Mouse (Mus musculus): ENCODE measurements around the gene Rims1.

Gene Rims1

GRCm38 (mm10) chr1:22737491-22737890 is 68.3 kb downstream of the Rims1 start:
- Histone ChIP-seq H3K36me3 (ENCODE audit: control insufficient read depth, insufficient read depth, low read length, poor library complexity, severe bottlenecking) (no peaks in the 10 kb centered on the region), H3K27me3 (ENCODE audit: control insufficient read depth, insufficient read depth, low read length, poor library complexity, severe bottlenecking) (no peaks in the 10 kb centered on the region)
- DNase-seq (ENCODE audit: low read depth, low spot score), result no peak

DNA sequence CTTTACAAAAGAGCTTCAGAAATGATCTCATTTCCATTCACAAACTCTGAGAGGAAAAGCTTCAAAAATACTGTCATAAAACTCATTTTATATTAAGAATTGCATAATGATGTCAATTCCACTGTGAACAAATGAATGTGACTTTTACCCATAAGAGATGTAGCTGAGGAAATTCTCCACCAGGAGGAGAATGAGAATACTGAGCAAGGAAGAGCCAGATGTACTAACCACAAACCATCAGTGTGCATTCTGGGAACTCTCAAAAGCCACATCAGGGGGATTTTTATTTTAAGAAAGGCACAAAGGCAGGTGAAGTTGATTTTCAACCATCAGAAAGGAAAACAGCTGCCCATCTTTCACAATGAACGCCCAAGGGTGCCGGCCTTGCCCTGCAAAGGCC is 71.4 kb downstream of the Rims1 start:
- no peak for DNase-seq (ENCODE audit: low read depth, low spot score)
- no peaks in the 10 kb centered on the region for H3K27me3 ChIP-seq (ENCODE audit: control insufficient read depth, insufficient read depth, low read length, poor library complexity, severe bottlenecking)
- H3K36me3 ChIP-seq (ENCODE audit: control insufficient read depth, insufficient read depth, low read length, poor library complexity, severe bottlenecking), result no peaks in the 10 kb centered on the region

DNA sequence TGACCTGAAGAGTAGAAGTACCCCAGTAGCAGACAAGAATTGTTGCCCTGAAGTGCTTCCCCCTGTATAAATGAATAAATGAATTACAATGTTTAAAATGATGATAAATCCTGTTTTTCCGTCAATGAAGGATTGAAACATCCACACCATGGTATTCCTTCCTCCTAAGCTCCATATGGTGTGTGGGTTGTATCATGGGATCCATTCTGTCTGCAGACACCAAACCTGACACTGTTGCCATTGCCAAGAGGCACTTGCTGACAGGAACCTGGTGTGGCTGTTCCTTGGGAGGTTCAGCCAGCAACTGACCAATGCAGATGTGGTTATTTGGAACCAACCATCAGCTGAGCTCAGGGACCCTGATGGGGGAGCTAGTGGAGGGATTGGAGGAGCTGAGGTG is 72.5 kb downstream of the Rims1 start:
- no peaks in the 10 kb centered on the region for H3K27me3 ChIP-seq (ENCODE audit: control insufficient read depth, insufficient read depth, low read length, poor library complexity, severe bottlenecking)
- H3K36me3 ChIP-seq (ENCODE audit: control insufficient read depth, insufficient read depth, low read length, poor library complexity, severe bottlenecking), result no peaks in the 10 kb centered on the region
- no peak for DNase-seq (ENCODE audit: low read depth, low spot score)

DNA sequence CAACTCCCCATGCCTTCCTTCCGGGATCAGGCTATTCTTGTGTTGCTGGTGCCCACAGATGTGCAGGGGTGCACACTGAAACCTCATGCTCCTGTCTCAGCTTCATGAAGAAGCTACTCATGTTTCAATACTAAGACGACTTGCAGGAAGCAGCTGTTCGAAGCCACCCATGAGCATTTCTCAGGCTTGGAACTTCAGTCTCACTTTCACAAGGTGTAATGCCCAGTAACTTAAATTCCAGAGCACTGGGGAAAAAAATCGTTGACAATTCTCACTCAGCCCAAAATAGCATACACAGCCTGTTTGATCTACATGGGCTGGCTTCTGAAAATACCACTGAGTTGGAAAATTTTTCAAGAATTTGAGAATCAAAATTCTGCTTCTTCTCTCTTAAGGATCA is 77.6 kb downstream of the Rims1 start:
- H3K36me3 ChIP-seq (ENCODE audit: control insufficient read depth, insufficient read depth, low read length, poor library complexity, severe bottlenecking), result no peaks in the 10 kb centered on the region
- H3K27me3 ChIP-seq (ENCODE audit: control insufficient read depth, insufficient read depth, low read length, poor library complexity, severe bottlenecking), result no peaks in the 10 kb centered on the region
- DNase-seq (ENCODE audit: low read depth, low spot score), result no peak

GRCm38 (mm10) chr1:22721706-22722105 is 84.1 kb downstream of the Rims1 start:
- DNase-seq (ENCODE audit: low read depth, low spot score), result no peak
- Histone ChIP-seq H3K27me3 (ENCODE audit: control insufficient read depth, insufficient read depth, low read length, poor library complexity, severe bottlenecking) (no peaks in the 10 kb centered on the region), H3K36me3 (ENCODE audit: control insufficient read depth, insufficient read depth, low read length, poor library complexity, severe bottlenecking) (no peaks in the 10 kb centered on the region)

GRCm38 (mm10) chr1:22720714-22721113 is 85.1 kb downstream of the Rims1 start:
- no peaks in the 10 kb centered on the region for H3K27me3 ChIP-seq (ENCODE audit: control insufficient read depth, insufficient read depth, low read length, poor library complexity, severe bottlenecking)
- H3K36me3 ChIP-seq (ENCODE audit: control insufficient read depth, insufficient read depth, low read length, poor library complexity, severe bottlenecking), result no peaks in the 10 kb centered on the region
- DNase-seq (ENCODE audit: low read depth, low spot score), result no peak

DNA sequence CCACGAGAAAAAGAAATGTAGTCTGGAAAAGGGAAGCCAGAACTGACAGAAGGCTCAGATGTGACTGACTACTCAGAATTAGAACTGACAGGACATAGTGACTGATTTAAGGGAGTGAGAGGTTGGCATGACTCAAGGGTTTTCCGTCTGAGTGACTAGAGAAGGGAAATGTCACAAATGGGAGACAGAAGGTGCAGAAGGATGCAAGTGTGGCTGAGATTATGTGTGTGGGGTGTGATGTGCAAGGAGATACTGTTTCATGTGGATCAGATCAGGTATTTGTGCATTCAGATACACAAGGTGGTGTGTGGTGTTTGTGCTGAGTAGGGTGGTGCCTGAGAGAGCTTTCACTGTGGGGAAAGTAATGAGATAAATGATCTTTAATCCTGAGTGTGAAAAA is 96.3 kb downstream of the Rims1 start:
- no peaks in the 10 kb centered on the region for H3K27me3 ChIP-seq (ENCODE audit: control insufficient read depth, insufficient read depth, low read length, poor library complexity, severe bottlenecking)
- no peak for DNase-seq (ENCODE audit: low read depth, low spot score)
- H3K36me3 ChIP-seq (ENCODE audit: control insufficient read depth, insufficient read depth, low read length, poor library complexity, severe bottlenecking), result no peaks in the 10 kb centered on the region

DNA sequence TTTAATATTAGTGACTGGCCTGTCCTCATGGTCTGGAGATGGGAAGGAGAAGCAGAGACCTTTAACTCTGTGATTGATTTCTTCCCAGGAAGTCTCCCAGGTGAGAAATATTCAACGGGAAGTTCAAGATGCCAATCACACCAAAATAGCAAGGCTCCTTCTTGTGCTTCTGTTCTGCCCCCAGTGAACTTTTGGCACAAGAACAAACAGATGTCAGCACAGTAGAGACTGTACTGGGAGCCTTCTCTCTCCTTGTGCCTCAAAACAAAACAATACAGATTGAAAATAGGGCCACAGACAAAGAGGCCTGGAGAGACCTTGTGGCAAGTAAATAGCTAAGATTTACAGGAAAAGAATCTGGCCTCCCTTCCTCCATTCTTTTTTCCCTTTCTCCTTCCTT is 110.7 kb downstream of the Rims1 start:
- Histone ChIP-seq H3K27me3 (ENCODE audit: control insufficient read depth, insufficient read depth, low read length, poor library complexity, severe bottlenecking) (no peaks in the 10 kb centered on the region), H3K36me3 (ENCODE audit: control insufficient read depth, insufficient read depth, low read length, poor library complexity, severe bottlenecking) (no peaks in the 10 kb centered on the region)
- no peak for DNase-seq (ENCODE audit: low read depth, low spot score)

DNA sequence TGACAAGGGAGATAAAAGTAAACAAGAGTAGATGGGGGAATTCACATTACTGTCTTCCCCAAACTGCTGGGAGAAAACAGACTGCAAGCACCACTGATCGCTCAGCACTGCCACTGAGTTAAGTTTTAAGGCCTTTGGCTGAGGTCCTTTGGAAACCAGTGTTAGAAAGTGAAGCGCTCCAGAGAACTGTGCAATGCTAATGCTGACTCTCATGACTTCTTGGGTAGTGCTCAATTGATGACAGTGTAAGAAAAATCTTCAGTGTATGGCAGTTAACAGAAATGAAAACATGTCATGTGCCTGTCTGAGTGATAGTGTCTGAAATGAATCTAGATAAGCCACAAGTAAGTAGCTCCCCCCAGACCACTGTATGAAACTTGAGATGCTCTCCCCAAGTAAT is 111.3 kb downstream of the Rims1 start:
- no peak for DNase-seq (ENCODE audit: low read depth, low spot score)
- Histone ChIP-seq H3K36me3 (ENCODE audit: control insufficient read depth, insufficient read depth, low read length, poor library complexity, severe bottlenecking) (no peaks in the 10 kb centered on the region), H3K27me3 (ENCODE audit: control insufficient read depth, insufficient read depth, low read length, poor library complexity, severe bottlenecking) (no peaks in the 10 kb centered on the region)

DNA sequence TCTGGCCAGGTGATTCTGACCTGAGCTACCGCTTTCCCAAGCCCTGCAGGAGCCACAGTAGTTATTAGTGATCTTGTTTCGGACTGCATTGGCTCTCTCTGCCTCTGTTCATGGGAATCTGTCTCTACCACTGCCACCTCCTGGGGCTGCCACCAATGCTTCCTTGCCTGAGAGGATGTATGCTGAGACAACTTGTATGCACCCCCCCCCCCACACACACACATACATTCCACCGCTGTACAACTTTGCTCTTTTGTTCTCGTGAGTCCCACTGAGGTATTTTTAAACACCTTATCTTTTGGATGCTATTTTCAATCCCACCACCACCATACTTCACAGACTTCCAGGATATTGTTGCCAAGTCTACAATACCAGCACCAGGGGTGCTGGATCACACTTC is 122.3 kb downstream of the Rims1 start:
- no peaks in the 10 kb centered on the region for H3K36me3 ChIP-seq (ENCODE audit: control insufficient read depth, insufficient read depth, low read length, poor library complexity, severe bottlenecking)
- DNase-seq (ENCODE audit: low read depth, low spot score), result no peak
- H3K27me3 ChIP-seq (ENCODE audit: control insufficient read depth, insufficient read depth, low read length, poor library complexity, severe bottlenecking), result no peaks in the 10 kb centered on the region

DNA sequence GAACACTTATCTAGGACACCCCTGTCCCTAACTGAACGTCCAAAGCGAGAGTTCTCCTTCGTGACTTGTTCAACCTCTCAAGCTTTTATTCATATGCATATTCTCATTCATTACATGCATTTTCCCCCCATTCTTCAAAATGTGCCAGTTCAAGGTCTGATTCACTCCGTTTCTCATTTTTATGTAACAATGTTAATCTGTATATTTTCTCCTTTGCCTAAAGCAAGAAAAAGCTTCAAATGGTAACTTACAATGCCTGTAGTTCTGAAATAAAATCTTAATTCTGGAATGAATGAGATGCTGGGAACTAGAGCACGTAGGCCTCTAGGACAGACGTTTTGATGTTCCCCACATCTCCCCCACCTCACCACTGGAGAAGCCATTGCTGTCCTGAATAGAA is 141.6 kb downstream of the Rims1 start:
- DNase-seq (ENCODE audit: low read depth, low spot score), result no peak
- no peaks in the 10 kb centered on the region for H3K36me3 ChIP-seq (ENCODE audit: control insufficient read depth, insufficient read depth, low read length, poor library complexity, severe bottlenecking)
- no peaks in the 10 kb centered on the region for H3K27me3 ChIP-seq (ENCODE audit: control insufficient read depth, insufficient read depth, low read length, poor library complexity, severe bottlenecking)

GRCm38 (mm10) chr1:22661825-22662224 is 144.0 kb downstream of the Rims1 start:
- no peaks in the 10 kb centered on the region for H3K36me3 ChIP-seq (ENCODE audit: control insufficient read depth, insufficient read depth, low read length, poor library complexity, severe bottlenecking)
- no peak for DNase-seq (ENCODE audit: low read depth, low spot score)
- H3K27me3 ChIP-seq (ENCODE audit: control insufficient read depth, insufficient read depth, low read length, poor library complexity, severe bottlenecking), result no peaks in the 10 kb centered on the region

- Histone ChIP-seq H3K27me3 (ENCODE audit: control insufficient read depth, insufficient read depth, low read length, poor library complexity, severe bottlenecking) (no peaks in the 10 kb centered on the region), H3K36me3 (ENCODE audit: control insufficient read depth, insufficient read depth, low read length, poor library complexity, severe bottlenecking) (no peaks in the 10 kb centered on the region)
- DNase-seq (ENCODE audit: low read depth, low spot score), result no peak
Observed at GRCm38 (mm10) chr1:22655983-22656382, 149.8 kb downstream of the Rims1 start.

DNA sequence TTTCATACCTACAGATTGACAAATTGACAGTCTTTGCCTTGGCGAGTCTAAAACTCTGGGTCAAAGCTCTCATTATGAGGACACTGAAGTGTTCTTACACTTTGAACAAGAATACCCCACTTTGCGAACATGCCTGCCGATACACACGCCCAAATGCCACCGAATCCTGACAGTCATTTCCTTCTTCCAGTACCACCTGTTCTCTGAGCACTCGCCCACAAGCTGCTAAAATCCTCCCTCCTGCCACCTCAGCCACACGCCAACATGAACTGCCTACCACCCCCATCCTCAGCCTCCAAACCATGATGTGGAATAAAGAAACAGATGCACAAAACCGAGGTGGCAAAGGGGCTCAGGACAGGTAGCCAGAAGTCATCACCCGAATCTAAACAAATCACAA is 150.9 kb downstream of the Rims1 start:
- DNase-seq (ENCODE audit: low read depth, low spot score), result no peak
- H3K27me3 ChIP-seq (ENCODE audit: control insufficient read depth, insufficient read depth, low read length, poor library complexity, severe bottlenecking), result no peaks in the 10 kb centered on the region
- H3K36me3 ChIP-seq (ENCODE audit: control insufficient read depth, insufficient read depth, low read length, poor library complexity, severe bottlenecking), result no peaks in the 10 kb centered on the region

GRCm38 (mm10) chr1:22650588-22650987 is 155.2 kb downstream of the Rims1 start:
- DNase-seq (ENCODE audit: low read depth, low spot score), result no peak
- no peaks in the 10 kb centered on the region for H3K36me3 ChIP-seq (ENCODE audit: control insufficient read depth, insufficient read depth, low read length, poor library complexity, severe bottlenecking)
- no peaks in the 10 kb centered on the region for H3K27me3 ChIP-seq (ENCODE audit: control insufficient read depth, insufficient read depth, low read length, poor library complexity, severe bottlenecking)

- H3K27me3 ChIP-seq (ENCODE audit: control insufficient read depth, insufficient read depth, low read length, poor library complexity, severe bottlenecking), result no peaks in the 10 kb centered on the region
- H3K36me3 ChIP-seq (ENCODE audit: control insufficient read depth, insufficient read depth, low read length, poor library complexity, severe bottlenecking), result no peaks in the 10 kb centered on the region
- DNase-seq (ENCODE audit: low read depth, low spot score), result no peak
Observed at GRCm38 (mm10) chr1:22649432-22649831, 156.4 kb downstream of the Rims1 start.
